Mouse (Mus musculus) gonadal fat pad, adult 2 months (tissue): Measurements from ENCODE around the gene T2. TPM values are rescaled to one million over a fixed set of nuclear protein-coding genes. Genes with fewer than 3 reads are reported as not detected.
"Not testable (repeated sequence)": the region's sequence is repeated elsewhere in the genome, so short reads cannot be mapped to it uniquely, and the experiment has no call there.

Source experiments
- DNase-seq: peaks from one replicate; pipeline ENCODE4 v3.0.0-alpha.2; 2012; ENCODE audit warnings: low read depth
- polyA plus RNA-seq: library from polyadenylated mRNA; depleted of rRNA; stranded (reverse); fragments of >200 nt; gene quantifications from 2 replicates; pipeline ENCODE4 v1.2.3, GENCODE M21; 2012

T2 gene
- polyA plus RNA-seq, 1 experiment, result 1.3 TPM

- DNase-seq, result peak; percentile 6
These were observed 12.0 kb downstream of the T2 start for GRCm38 (mm10) chr17:8367514-8368480.

GRCm38 (mm10) chr17:8368570-8368969 is 12.8 kb downstream of the T2 start:
- no peak for DNase-seq

- no peak for DNase-seq
These were observed 13.4 kb downstream of the T2 start for GRCm38 (mm10) chr17:8369171-8369570.

- no peak for DNase-seq
These were observed 14.9 kb downstream of the T2 start for GRCm38 (mm10) chr17:8370634-8371229.

GRCm38 (mm10) chr17:8371834-8372233 is 16.0 kb downstream of the T2 start:
- no peak for DNase-seq

- peak; percentile 8 for DNase-seq
These were observed 16.7 kb downstream of the T2 start for GRCm38 (mm10) chr17:8372286-8373046.

- DNase-seq, result no peak
These were observed 21.5 kb downstream of the T2 start for GRCm38 (mm10) chr17:8377298-8377697.

- DNase-seq, result no peak
These were observed 29.6 kb downstream of the T2 start for GRCm38 (mm10) chr17:8385441-8385840.

GRCm38 (mm10) chr17:8388463-8388862 is 32.7 kb downstream of the T2 start:
- DNase-seq, result no peak

GRCm38 (mm10) chr17:8388990-8389789 is 33.4 kb downstream of the T2 start:
- no peak for DNase-seq

GRCm38 (mm10) chr17:8389790-8390095 is 34.0 kb downstream of the T2 start:
- no peak for DNase-seq

GRCm38 (mm10) chr17:8390487-8390886 is 34.7 kb downstream of the T2 start:
- DNase-seq, result no peak

- DNase-seq, result no peak
These were observed 40.6 kb downstream of the T2 start for GRCm38 (mm10) chr17:8396371-8396770.

GRCm38 (mm10) chr17:8397946-8398345 is 42.2 kb downstream of the T2 start:
- no peak for DNase-seq

GRCm38 (mm10) chr17:8403932-8404331 is 48.1 kb downstream of the T2 start:
- DNase-seq, result not testable (repeated sequence)

GRCm38 (mm10) chr17:8406285-8406684 is 50.5 kb downstream of the T2 start:
- no peak for DNase-seq

GRCm38 (mm10) chr17:8408002-8408401 is 52.2 kb downstream of the T2 start:
- not testable (repeated sequence) for DNase-seq

GRCm38 (mm10) chr17:8408589-8409295 is 53.0 kb downstream of the T2 start:
- no peak for DNase-seq

GRCm38 (mm10) chr17:8410330-8410729 is 54.5 kb downstream of the T2 start:
- no peak for DNase-seq

GRCm38 (mm10) chr17:8413656-8414055 is 57.9 kb downstream of the T2 start:
- DNase-seq, result no peak

GRCm38 (mm10) chr17:8415533-8415932 is 59.7 kb downstream of the T2 start:
- DNase-seq, result no peak
